ENCODE assay signal across 8 mouse cellular contexts in genomic region chrX:59134166-59134861, GRCm38 (mm10).
DNase-seq lines count a peak whose midpoint lies in the region; ATAC-seq lines count a peak whose summit lies in the region.

No protein-coding gene starts in this region.

- no peaks in the 10 kb centered on the region for H3K9me3 ChIP-seq in forebrain, embryonic 10.5 days
- no peaks in the 10 kb centered on the region for H3K9me3 ChIP-seq in hindbrain, embryonic 11.5 days (ENCODE audit: control insufficient read depth, low read length)
- H3K9me3 ChIP-seq in midbrain, embryonic 16.5 days (replicated peaks; ENCODE audit: control insufficient read depth, low read length, poor library complexity, severe bottlenecking), result no peaks in the 10 kb centered on the region
- H3K9me3 ChIP-seq in stomach, embryonic 14.5 days (ENCODE audit: control insufficient read depth, low read depth, low read length), result no peaks in the 10 kb centered on the region

- H3K36me3 ChIP-seq in forebrain, embryonic 10.5 days (replicated peaks), result no peaks in the 10 kb centered on the region
- H3K36me3 ChIP-seq in hindbrain, embryonic 11.5 days (ENCODE audit: control insufficient read depth, insufficient read depth, low read length), result no peaks in the 10 kb centered on the region
- H3K36me3 ChIP-seq in midbrain, embryonic 16.5 days (ENCODE audit: control insufficient read depth, insufficient read depth, low read length), result no peaks in the 10 kb centered on the region
- no peaks in the 10 kb centered on the region for H3K36me3 ChIP-seq in stomach, embryonic 14.5 days (ENCODE audit: control insufficient read depth, insufficient read depth, low read length)

- 13% methylated on average over 55 of the region's 75 CpGs for WGBS in forebrain, embryonic 10.5 days
- 16% methylated on average over 33 of the region's 75 CpGs for WGBS in hindbrain, embryonic 11.5 days
- 18% methylated on average over 37 of the region's 75 CpGs for WGBS in midbrain, embryonic 16.5 days
- WGBS in stomach, embryonic 14.5 days, result 15% methylated on average over 35 of the region's 75 CpGs

- H3K9ac ChIP-seq in hindbrain, embryonic 11.5 days (ENCODE audit: low read depth, low read length), result peak overlapping the region; percentile 52
- H3K9ac ChIP-seq in midbrain, embryonic 16.5 days (ENCODE audit: low read depth, low read length), result peak overlapping the region; percentile 68
- H3K9ac ChIP-seq in stomach, embryonic 14.5 days (replicated peaks; ENCODE audit: low read depth, low read length), result peak overlapping the region; percentile 21; the same call in 1 of the 2 replicates

- peak overlapping the region; percentile 73 for H3K4me2 ChIP-seq in hindbrain, embryonic 11.5 days (replicated peaks; ENCODE audit: low read depth, low read length)
- H3K4me2 ChIP-seq in midbrain, embryonic 16.5 days (ENCODE audit: low read length), result peak overlapping the region; percentile 63
- H3K4me2 ChIP-seq in stomach, embryonic 14.5 days (replicated peaks; ENCODE audit: low read depth, low read length), result peak overlapping the region; percentile 51

- peaks cover 19% of the 10 kb centered on the region for H3K27me3 ChIP-seq in forebrain, embryonic 10.5 days (ENCODE audit: poor library complexity, severe bottlenecking)
- no peaks in the 10 kb centered on the region for H3K27me3 ChIP-seq in hindbrain, embryonic 11.5 days (ENCODE audit: control insufficient read depth, insufficient read depth, low read length)
- H3K27me3 ChIP-seq in midbrain, embryonic 16.5 days (ENCODE audit: control insufficient read depth, insufficient read depth, low read depth, low read length), result no peaks in the 10 kb centered on the region
- no peaks in the 10 kb centered on the region for H3K27me3 ChIP-seq in stomach, embryonic 14.5 days (ENCODE audit: control insufficient read depth, insufficient read depth, low read length)

- peak overlapping the region; percentile 66 for H3K4me3 ChIP-seq in forebrain, embryonic 10.5 days
- H3K4me3 ChIP-seq in hindbrain, embryonic 11.5 days (ENCODE audit: low read depth, low read length), result peak overlapping the region; percentile 51
- H3K4me3 ChIP-seq in midbrain, embryonic 16.5 days (ENCODE audit: low read depth, low read length), result peak overlapping the region; percentile 56
- peak overlapping the region; percentile 44 for H3K4me3 ChIP-seq in stomach, embryonic 14.5 days (ENCODE audit: low read depth, low read length)

- H3K27ac ChIP-seq in forebrain, embryonic 10.5 days, result peak overlapping the region; percentile 86
- H3K27ac ChIP-seq in hindbrain, embryonic 11.5 days (ENCODE audit: low read depth, low read length), result no peak overlapping the region
- peak overlapping the region; percentile 50 for H3K27ac ChIP-seq in midbrain, embryonic 16.5 days (ENCODE audit: low read length)
- H3K27ac ChIP-seq in stomach, embryonic 14.5 days (ENCODE audit: low read length), result no peak overlapping the region

- ATAC-seq in hindbrain, embryonic 11.5 days (ENCODE audit: low FRiP score), result peak; percentile 85
- ATAC-seq in midbrain, embryonic 16.5 days, result peak; percentile 83
- ATAC-seq in stomach, embryonic 14.5 days (ENCODE audit: insufficient number of reproducible peaks, insufficient read depth, low FRiP score, low read depth), result peak; percentile 86; the same call in 1 of the 2 replicates

- DNase-seq in adrenal gland, adult 18-20 months (ENCODE audit: low spot score in 2 of 2), result peak; percentile 1 to 14
- DNase-seq in adrenal gland, postnatal 4 days (ENCODE audit: low spot score in 2 of 2), result no peak
- DNase-seq in adrenal gland, postnatal 25 days, result peak; percentile 1
- DNase-seq in forebrain, embryonic 10.5 days (ENCODE audit: extremely low spot score, low spot score), result peak; percentile 31
- peak; percentile 51 for DNase-seq in hindbrain, embryonic 11.5 days (ENCODE audit: low spot score)
- peak; percentile 31 to 39 for DNase-seq in left cerebral cortex, adult 18-20 months (ENCODE audit: low spot score in 2 of 2)

- H3K4me1 ChIP-seq in forebrain, embryonic 10.5 days, result peaks cover 8% of the 10 kb centered on the region; the same call in 1 of the 2 replicates
- H3K4me1 ChIP-seq in hindbrain, embryonic 11.5 days (replicated peaks; ENCODE audit: control insufficient read depth, insufficient read depth, low read length), result no peaks in the 10 kb centered on the region
- H3K4me1 ChIP-seq in midbrain, embryonic 16.5 days (ENCODE audit: control insufficient read depth, insufficient read depth, low read length), result no peaks in the 10 kb centered on the region
- H3K4me1 ChIP-seq in stomach, embryonic 14.5 days (ENCODE audit: control insufficient read depth, insufficient read depth, low read length), result no peaks in the 10 kb centered on the region

Comparison
In these comparisons a context has a peak if more than half of its experiments do, and no peak if none do; other contexts are left out.
1. DNase-seq: peak in adrenal gland, adult 18-20 months (2 of 2), adrenal gland, postnatal 25 days (single experiment), forebrain, embryonic 10.5 days (single experiment), hindbrain, embryonic 11.5 days (single experiment) and left cerebral cortex, adult 18-20 months (2 of 2); none in adrenal gland, postnatal 4 days (0 of 2).
2. H3K27ac ChIP-seq: peak in forebrain, embryonic 10.5 days (single experiment) and midbrain, embryonic 16.5 days (single experiment); none in hindbrain, embryonic 11.5 days (single experiment) and stomach, embryonic 14.5 days (single experiment).
3. Peak in every context shown above with its lines, with median percentiles within 50 percentile points of each other: H3K4me3 ChIP-seq, ATAC-seq, H3K4me2 ChIP-seq and H3K9ac ChIP-seq.